Mouse (Mus musculus) granulocyte monocyte progenitor cell, adult 5-6 weeks (primary cell): ENCODE measurements around the gene Abca14. TPM values are rescaled to one million over a fixed set of nuclear protein-coding genes. Genes with fewer than 3 reads are reported as not detected.
A peak's percentile ranks its signal among the peaks of the same experiment; 100 is the strongest.

Experiments used
- ATAC-seq: replicated peaks from 2 replicates; pipeline ENCODE4 v1.8.0; 2016; ENCODE audit warnings: mild to moderate bottlenecking, moderate TSS enrichment, inconsistent platforms; ENCODE audit not compliant: poor library complexity, severe bottlenecking
- total RNA-seq, 2 experiments: library from RNA; stranded (forward) in 1 of 2; stranded (reverse) in 1 of 2; fragments of 200-712, 200-1000 nt in 1 of 2; fragments of >200 nt in 1 of 2; fragmentation: Nextera tagmentation in 1 of 2; gene quantifications; 2 replicates each; pipeline ENCODE4 v1.2.3; 2014 to 2017

Abca14 gene
- not detected in 2 replicates for total RNA-seq (2014; fragmentation: Nextera tagmentation)
- total RNA-seq (2017): not detected in 2 replicates

DNA sequence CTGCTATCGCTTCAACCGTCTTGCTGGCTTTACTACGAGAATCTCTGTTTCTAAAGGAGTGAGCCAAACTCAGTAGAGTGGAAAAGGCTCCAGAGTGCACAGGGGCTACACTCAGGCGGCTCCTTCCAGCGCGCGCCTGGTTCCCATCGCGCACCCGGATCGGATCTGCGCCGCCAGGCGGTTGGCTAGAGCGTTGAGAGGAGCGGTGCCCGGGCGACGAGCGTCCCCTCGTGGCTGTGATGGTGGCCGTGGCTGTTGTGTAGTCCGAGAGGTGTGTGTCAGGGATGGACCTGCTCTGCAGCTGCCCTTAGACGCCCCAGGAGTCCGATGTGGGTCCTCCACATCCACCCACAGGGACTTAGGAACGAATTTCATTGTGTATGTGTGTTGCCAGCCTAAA is at the start of gene Abca14:
Abca14 (plus strand) TSS at position 173 of the 400 bp plus-strand sequence.
- peak; percentile 88 for ATAC-seq

GRCm38 (mm10) chr7:120156841-120157409 is 46.8 kb upstream of the Abca14 start:
- ATAC-seq: no peak

DNA sequence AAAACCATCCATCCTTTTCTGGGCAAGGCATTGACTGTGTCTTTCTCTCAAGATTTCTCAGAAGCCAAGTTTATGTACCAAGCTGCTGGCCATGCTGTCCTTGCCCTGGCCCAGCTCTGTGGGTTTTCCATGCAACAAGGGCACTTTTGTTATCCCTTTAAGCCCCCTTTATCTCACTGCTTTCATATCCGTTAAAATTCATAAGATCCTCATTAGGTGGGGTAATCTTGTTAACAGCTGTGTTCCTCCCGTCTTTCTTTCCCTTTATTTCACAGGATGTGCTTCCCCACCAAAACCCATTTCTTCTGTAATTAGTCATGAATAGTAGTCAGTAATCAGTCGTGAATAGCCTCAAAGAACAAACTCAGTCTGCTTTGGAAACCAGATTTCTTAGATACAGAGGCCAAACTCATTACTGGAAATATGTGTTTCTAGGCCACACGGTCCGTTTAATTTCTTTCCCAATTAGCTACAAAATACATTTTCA is 46.1 kb upstream of the Abca14 start:
- no peak for ATAC-seq

GRCm38 (mm10) chr7:120158121-120158613 is 45.6 kb upstream of the Abca14 start:
- ATAC-seq: no peak

- ATAC-seq: no peak
Observed at GRCm38 (mm10) chr7:120163581-120164251, 40.0 kb upstream of the Abca14 start.

DNA sequence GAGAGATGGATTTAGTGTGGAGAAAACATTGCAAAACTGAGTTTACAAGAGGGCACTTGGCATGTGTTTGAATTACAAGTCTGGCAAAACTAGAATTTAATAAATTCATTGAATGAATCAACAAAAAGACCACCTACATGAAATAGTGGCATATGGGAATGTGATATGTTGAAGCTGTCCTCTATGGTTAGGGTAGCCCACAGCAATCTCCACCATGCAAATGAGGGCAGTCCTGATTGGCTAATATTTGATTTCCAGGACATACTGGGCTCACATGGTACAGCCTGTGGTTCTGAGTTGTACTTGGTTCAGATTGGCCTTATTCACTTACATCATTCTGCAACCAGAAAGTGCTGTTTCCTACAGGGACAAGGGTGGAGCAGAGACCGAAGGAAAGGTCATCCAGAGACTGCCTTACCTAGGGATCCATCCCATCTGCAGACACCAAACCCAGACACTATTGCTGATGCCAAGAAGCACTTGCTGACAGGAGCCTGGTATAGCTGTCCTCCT is 31.5 kb upstream of the Abca14 start:
- ATAC-seq: no peak

GRCm38 (mm10) chr7:120173603-120174244 is 30.0 kb upstream of the Abca14 start, which contains the start of gene Anks4b:
Gene Anks4b, plus strand, starts transcription at chr7:120173858.
- ATAC-seq: no peak

- ATAC-seq: no peak
Observed at GRCm38 (mm10) chr7:120174723-120175504, 28.8 kb upstream of the Abca14 start.

GRCm38 (mm10) chr7:120177611-120178010 is 26.1 kb upstream of the Abca14 start:
- ATAC-seq: no peak

- no peak for ATAC-seq
Observed at GRCm38 (mm10) chr7:120178935-120179334, 24.8 kb upstream of the Abca14 start.

GRCm38 (mm10) chr7:120180547-120180946 is 23.2 kb upstream of the Abca14 start:
- no peak for ATAC-seq

GRCm38 (mm10) chr7:120181401-120182230 is 22.1 kb upstream of the Abca14 start:
- ATAC-seq: no peak

GRCm38 (mm10) chr7:120182891-120183290 is 20.9 kb upstream of the Abca14 start:
- no peak for ATAC-seq

- ATAC-seq: no peak
Observed at GRCm38 (mm10) chr7:120188946-120189345, 14.8 kb upstream of the Abca14 start.

DNA sequence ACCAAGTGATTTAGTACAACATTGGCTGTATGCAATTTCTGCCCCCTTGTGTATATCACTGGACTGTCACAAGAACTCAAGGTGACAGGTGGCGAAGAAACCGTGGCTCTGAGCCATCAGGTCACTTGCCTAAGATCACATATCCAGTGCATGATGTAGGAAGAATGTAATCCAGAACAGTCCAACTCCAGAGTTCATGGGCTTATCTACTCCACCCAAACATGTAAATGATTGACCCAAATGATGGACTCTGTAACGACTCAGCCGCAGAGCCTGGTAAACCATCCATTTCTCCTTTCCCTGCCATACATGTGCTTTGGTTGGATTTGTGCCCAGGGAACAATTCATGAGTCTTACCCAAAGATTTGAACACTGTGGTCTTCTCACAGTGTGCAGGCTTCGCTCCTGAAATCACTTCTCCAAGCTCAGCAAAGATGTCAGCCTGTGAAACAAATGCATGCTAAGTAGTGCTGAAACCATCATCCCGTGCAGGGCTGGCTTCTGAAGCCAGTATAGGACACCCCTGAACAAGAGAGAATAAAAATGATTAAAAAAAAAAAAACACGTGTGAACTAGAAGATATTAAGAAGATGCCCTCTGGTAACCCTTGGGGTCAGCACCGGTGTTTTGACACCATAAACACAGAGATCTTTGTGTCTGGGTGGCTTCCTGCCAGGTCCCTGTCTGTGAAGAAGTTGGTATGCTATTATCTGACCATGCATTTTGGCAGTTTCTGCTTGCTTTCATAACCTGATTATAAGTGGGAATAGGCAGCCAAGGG is 14.2 kb upstream of the Abca14 start:
- ATAC-seq: no peak

DNA sequence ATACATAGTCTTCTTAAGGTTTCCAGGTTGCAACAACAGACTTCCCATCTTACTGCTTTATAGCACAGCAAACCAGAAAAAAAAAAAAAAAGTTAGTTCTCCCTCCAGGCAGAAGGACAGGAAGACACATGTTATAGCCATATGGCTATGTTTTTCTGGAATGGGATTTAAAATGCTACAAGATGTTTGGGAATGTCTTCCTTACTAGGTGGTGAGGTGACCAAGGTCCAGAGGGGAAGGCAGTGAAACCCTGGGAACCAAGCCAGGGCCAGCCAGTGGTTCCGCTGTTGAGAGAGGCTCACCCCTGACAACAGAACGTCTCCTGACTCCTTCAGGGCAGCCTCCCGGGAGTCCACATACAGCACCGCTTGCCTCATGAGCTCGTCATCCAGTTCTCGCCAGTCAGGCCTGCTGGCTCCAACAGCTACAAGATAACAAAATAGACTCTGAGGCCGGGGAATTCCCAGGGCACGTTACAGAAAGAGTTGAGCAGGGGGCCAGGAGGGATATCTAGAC is 13.6 kb upstream of the Abca14 start:
- no peak for ATAC-seq

- no peak for ATAC-seq
Observed at GRCm38 (mm10) chr7:120192207-120192606, 11.6 kb upstream of the Abca14 start.

GRCm38 (mm10) chr7:120192816-120193215 is 10.9 kb upstream of the Abca14 start:
- ATAC-seq: no peak
